21 mouse cellular contexts compared by ENCODE assay signal in the genomic region with DNA sequence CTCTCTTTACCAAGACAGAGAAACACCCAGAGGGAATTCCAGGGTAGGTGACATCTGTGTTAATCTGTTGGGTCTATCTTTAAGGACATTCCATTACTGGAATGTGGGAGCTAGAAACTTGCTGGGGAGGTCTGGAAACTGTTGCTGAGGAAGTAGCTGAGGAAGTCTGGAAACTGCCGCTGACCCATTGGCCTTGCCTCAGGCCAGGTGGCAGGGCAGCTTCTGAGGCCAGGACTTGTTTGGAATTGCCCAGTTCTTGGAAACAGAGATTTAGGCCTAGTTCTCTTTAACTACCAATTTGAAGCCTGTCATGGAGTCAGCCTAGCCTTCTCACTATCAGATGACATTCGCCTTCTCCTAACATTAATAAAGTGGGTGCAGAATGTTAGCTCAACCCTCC.
A peak's percentile ranks its signal among the peaks of the same experiment; 100 is the strongest.
DNase-seq lines count a peak whose midpoint lies in the region; ATAC-seq and TF ChIP-seq lines count a peak whose summit lies in the region.
"Had no signal": no experiment of that assay in that cellular context is flagged by ENCODE, and none has a peak within 500 bp of the region (broad histone marks: within the 10 kb centered on the region; RNA-seq: fewer than 3 reads in every experiment).

No protein-coding gene starts in this region.

- WGBS in forebrain, embryonic 12.5 days, result 94% methylated on average over 2 of the region's 2 CpGs
- WGBS in forebrain, embryonic 15.5 days, result 96% methylated on average over 2 of the region's 2 CpGs
- 83% methylated on average over 2 of the region's 2 CpGs for WGBS in lung, embryonic 15.5 days

- no peak for TF ChIP-seq CTCF in E14TG2a.4 (conservative IDR thresholded peaks at IDR 0.05; ENCODE audit: low read length)

- H3K27ac ChIP-seq in forebrain, embryonic 12.5 days, result 0 out of 2 replicates have a peak overlapping the region, but pooled peaks have one; percentile 71
- H3K27ac ChIP-seq in forebrain, embryonic 15.5 days (replicated peaks), result no peak overlapping the region
- 0 out of 2 replicates have a peak overlapping the region, but pooled peaks have one; percentile 41 for H3K27ac ChIP-seq in lung, embryonic 15.5 days
- H3K27ac ChIP-seq: embryonic facial prominence, embryonic 15.5 days; gastrocnemius, adult 2 months; heart, embryonic 15.5 days had no signal

- H3K4me1 ChIP-seq in forebrain, embryonic 12.5 days, result peaks cover 52% of the 10 kb centered on the region
- H3K4me1 ChIP-seq in forebrain, embryonic 15.5 days, result peaks cover 27% of the 10 kb centered on the region
- peaks cover 23% of the 10 kb centered on the region for H3K4me1 ChIP-seq in lung, embryonic 15.5 days
- H3K4me1 ChIP-seq in E14TG2a.4 (replicated peaks; ENCODE audit: low read depth, low read length), result peaks cover 94% of the 10 kb centered on the region

- H3K36me3 ChIP-seq in forebrain, embryonic 12.5 days (replicated peaks), result no peaks in the 10 kb centered on the region
- no peaks in the 10 kb centered on the region for H3K36me3 ChIP-seq in forebrain, embryonic 15.5 days
- H3K36me3 ChIP-seq in lung, embryonic 15.5 days, result no peaks in the 10 kb centered on the region
- H3K36me3 ChIP-seq in E14TG2a.4 (ENCODE audit: insufficient read depth, low read length), result no peaks in the 10 kb centered on the region
- H3K36me3 ChIP-seq: embryonic facial prominence, embryonic 15.5 days; G1E; heart, embryonic 15.5 days had no signal

- no peak for ATAC-seq in forebrain, embryonic 12.5 days (ENCODE audit: low FRiP score)
- no peak for ATAC-seq in forebrain, embryonic 15.5 days (replicated peaks)
- no peak for ATAC-seq in lung, embryonic 15.5 days (ENCODE audit: borderline replicate concordance, extremely low read depth, low FRiP score, low TSS enrichment)
- ATAC-seq: hindbrain, embryonic 16.5 days; inflammation-experienced regulatory T-cells, adult 6 months; intestine, postnatal 0 days had no signal

- no peak for DNase-seq in lung, postnatal 25 days (ENCODE audit: low spot score)
- DNase-seq in ZHBTc4 (ENCODE audit: low read depth, low spot score), result peak; percentile 21
- DNase-seq in adrenal gland, postnatal 14 days, result no peak
- DNase-seq: adrenal gland, postnatal 10 days; cerebellum, adult 18-20 months; cerebellum, adult 9-11 months; gastrocnemius, adult 2 months; gastrocnemius, postnatal 25 days; heart, postnatal 14 days had no signal

- H3K9me3 ChIP-seq in forebrain, embryonic 12.5 days, result no peaks in the 10 kb centered on the region
- no peaks in the 10 kb centered on the region for H3K9me3 ChIP-seq in forebrain, embryonic 15.5 days
- H3K9me3 ChIP-seq in lung, embryonic 15.5 days, result no peaks in the 10 kb centered on the region
- H3K9me3 ChIP-seq in E14TG2a.4 (ENCODE audit: low read length), result no peaks in the 10 kb centered on the region
- H3K9me3 ChIP-seq: embryonic facial prominence, embryonic 15.5 days; G1E; heart, embryonic 15.5 days had no signal

- H3K4me2 ChIP-seq in forebrain, embryonic 12.5 days, result no peak overlapping the region
- H3K4me2 ChIP-seq in forebrain, embryonic 15.5 days (replicated peaks), result no peak overlapping the region
- H3K4me2 ChIP-seq in lung, embryonic 15.5 days, result no peak overlapping the region
- H3K4me2 ChIP-seq: embryonic facial prominence, embryonic 15.5 days; heart, embryonic 11.5 days; heart, embryonic 15.5 days had no signal

- H3K9ac ChIP-seq in forebrain, embryonic 12.5 days, result no peak overlapping the region
- no peak overlapping the region for H3K9ac ChIP-seq in forebrain, embryonic 15.5 days (replicated peaks)
- H3K9ac ChIP-seq in lung, embryonic 15.5 days, result no peak overlapping the region
- H3K9ac ChIP-seq: embryonic facial prominence, embryonic 15.5 days; heart, embryonic 15.5 days had no signal

- peaks cover 48% of the 10 kb centered on the region for H3K27me3 ChIP-seq in forebrain, embryonic 12.5 days
- no peaks in the 10 kb centered on the region for H3K27me3 ChIP-seq in forebrain, embryonic 15.5 days
- no peaks in the 10 kb centered on the region for H3K27me3 ChIP-seq in lung, embryonic 15.5 days
- no peaks in the 10 kb centered on the region for H3K27me3 ChIP-seq in E14TG2a.4 (ENCODE audit: insufficient read depth, low read length)
- H3K27me3 ChIP-seq: embryonic facial prominence, embryonic 15.5 days; heart, embryonic 15.5 days had no signal

- H3K4me3 ChIP-seq in forebrain, embryonic 12.5 days (replicated peaks), result no peak overlapping the region
- H3K4me3 ChIP-seq in forebrain, embryonic 15.5 days, result no peak overlapping the region
- H3K4me3 ChIP-seq in lung, embryonic 15.5 days, result no peak overlapping the region
- H3K4me3 ChIP-seq in E14TG2a.4 (replicated peaks; ENCODE audit: low read length), result peak overlapping the region; percentile 75
- H3K4me3 ChIP-seq: embryonic facial prominence, embryonic 15.5 days; erythroblast, embryonic 14.5 days; gastrocnemius, adult 2 months; heart, embryonic 15.5 days had no signal
